Mouse (Mus musculus): ENCODE results near the gene Rab29.

- TF ChIP-seq POLR2A (IDR thresholded peaks at IDR 0.05; ENCODE audit: control insufficient read depth, low read depth, low read length) (no peak), CTCF (IDR thresholded peaks at IDR 0.05; ENCODE audit: control insufficient read depth, insufficient read depth, insufficient replicate concordance, low read depth, low read length) (no peak)
These were observed 35.7 kb downstream of the Rab29 start for GRCm38 (mm10) chr1:131902679-131903078.
